Mouse (Mus musculus) heart, postnatal 0 days (tissue): Measurements from ENCODE around the gene Npcd.

Source experiments
- CTCF ChIP-seq: IDR thresholded peaks from 2 replicates; pipeline ENCODE4 v1.5.1; 2016; ENCODE audit warnings: antibody characterized with exemption, control low read depth, low read depth
- EP300 ChIP-seq: IDR thresholded peaks from 2 replicates; pipeline ENCODE4 v1.6.1; 2016; ENCODE audit warnings: antibody characterized with exemption, low read depth

GRCm38 (mm10) chr15:79763001-79763400 lies 71.0 kb downstream of the Npcd start:
- TF ChIP-seq CTCF (no peak), EP300 (no peak)
